Mouse (Mus musculus) heart, adult 2 months (tissue): ENCODE measurements around the gene Wfdc1.

Experiments used
- CTCF ChIP-seq: fragments of 200-600 bp; IDR thresholded peaks from 2 replicates; pipeline ENCODE4 v1.8.1; 2022; ENCODE audit warnings: antibody characterized with exemption, mild to moderate bottlenecking, moderate library complexity
- EP300 ChIP-seq: fragments of 200-500 bp; IDR thresholded peaks from 2 replicates; pipeline ENCODE4 v1.6.1; 2011; ENCODE audit warnings: low read depth, low read length, control low read depth; ENCODE audit not compliant: insufficient read depth
- POLR2A ChIP-seq: fragments of 200-500 bp; IDR thresholded peaks from 2 replicates; pipeline ENCODE4 v1.6.1; 2011; ENCODE audit warnings: mild to moderate bottlenecking, low read depth, low read length, control low read depth; ENCODE audit not compliant: insufficient read depth

DNA sequence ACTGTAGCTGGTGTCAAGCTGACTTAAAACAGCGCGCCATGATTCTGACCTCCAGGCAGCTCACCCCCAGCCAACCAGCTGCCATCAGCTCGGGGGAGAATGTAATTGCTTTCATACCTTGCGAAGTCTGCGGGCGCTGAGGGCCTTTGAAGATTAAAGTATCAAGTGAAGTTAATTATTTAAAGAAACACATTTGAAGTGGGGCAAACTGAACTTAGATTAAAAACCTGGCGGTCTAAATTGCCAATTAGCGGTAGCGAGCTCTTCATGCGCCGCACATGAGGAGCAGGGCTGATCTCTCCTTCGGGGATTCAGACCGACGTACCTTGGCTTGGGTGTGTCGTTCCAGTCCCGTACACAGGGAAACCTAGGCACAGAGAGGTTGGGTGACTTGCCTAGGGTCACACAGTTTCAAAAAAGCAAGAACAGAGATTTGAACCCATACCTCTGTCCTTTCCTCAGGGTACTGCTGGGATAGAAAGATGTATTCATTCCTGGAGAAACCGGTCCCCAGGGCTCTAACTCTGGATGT lies 21.7 kb upstream of the Wfdc1 start:
- TF ChIP-seq EP300: no peak
- TF ChIP-seq CTCF: no peak
- no peak for TF ChIP-seq POLR2A
